Mouse (Mus musculus): Measurements from ENCODE around the gene 4930402H24Rik. TPM values are rescaled to one million over a fixed set of nuclear protein-coding genes. Genes with fewer than 3 reads are reported as not detected.

4930402H24Rik gene
- polyA plus RNA-seq, 1 experiment from 2014 or later: 28.2 TPM

DNA sequence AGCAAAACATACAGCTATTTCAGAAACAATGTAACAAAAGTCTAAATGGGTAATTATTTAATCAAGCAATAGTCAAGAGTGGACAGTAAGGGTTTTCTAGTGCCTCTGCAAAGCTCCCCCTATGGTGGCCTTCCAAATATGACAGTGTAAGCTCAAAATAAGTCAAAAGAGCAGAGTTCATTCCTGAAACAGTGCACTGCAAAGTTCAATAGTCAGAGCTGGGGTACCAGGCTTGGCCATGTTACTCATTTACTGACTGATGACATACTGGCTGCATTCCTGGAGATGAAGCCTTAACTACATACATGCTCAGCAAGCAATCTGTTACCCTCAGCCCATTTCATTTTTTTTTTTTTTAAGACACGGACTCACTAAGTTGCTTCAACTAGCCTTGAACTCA, 91.7 kb downstream of the 4930402H24Rik start:
- Histone ChIP-seq H3K36me3 (ENCODE audit: insufficient read depth) (peaks cover 49% of the 10 kb centered on the region), H3K27ac (ENCODE audit: low read depth) (no peak overlapping the region), H3K4me3 (ENCODE audit: low read depth, low read length) (no peak overlapping the region), H3K27me3 (ENCODE audit: insufficient read depth, low read length) (no peaks in the 10 kb centered on the region), H3K9ac (no peak overlapping the region), H3K4me2 (no peak overlapping the region), H3K9me3 (ENCODE audit: low read depth, low read length) (no peaks in the 10 kb centered on the region), H3K4me1 (ENCODE audit: insufficient read depth) (no peaks in the 10 kb centered on the region)
- TF ChIP-seq CTCF (IDR thresholded peaks at IDR 0.05; ENCODE audit: low read depth): no peak
- DNase-seq (no peak), ATAC-seq (ENCODE audit: insufficient read depth) (no peak)
- WGBS: 93% methylated on average over 1 of the region's 1 CpGs

DNA sequence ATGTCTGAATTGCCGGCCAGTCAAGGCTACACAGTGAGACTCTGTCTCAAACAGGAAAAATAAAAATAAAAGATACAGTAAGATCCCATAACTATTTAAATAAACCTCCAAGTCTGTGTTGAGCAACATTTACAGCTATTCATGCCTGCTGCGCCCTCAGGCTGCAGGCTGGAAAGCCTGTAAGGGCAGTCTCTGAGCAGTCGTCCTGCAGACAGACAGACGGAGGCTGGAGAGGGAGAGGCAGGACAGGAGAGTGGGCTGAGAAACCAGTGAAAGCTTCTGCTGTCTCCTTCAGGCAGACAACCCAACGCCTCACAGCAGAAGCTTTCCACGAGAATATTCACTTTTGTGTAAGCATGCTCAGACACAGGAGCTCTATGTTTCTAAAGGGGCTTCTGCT, 92.5 kb downstream of the 4930402H24Rik start:
- Histone ChIP-seq H3K4me1 (ENCODE audit: insufficient read depth) (no peaks in the 10 kb centered on the region), H3K36me3 (ENCODE audit: insufficient read depth) (peaks cover 49% of the 10 kb centered on the region), H3K27me3 (ENCODE audit: insufficient read depth, low read length) (no peaks in the 10 kb centered on the region), H3K9me3 (ENCODE audit: low read depth, low read length) (no peaks in the 10 kb centered on the region), H3K27ac (ENCODE audit: low read depth) (no peak overlapping the region), H3K4me2 (no peak overlapping the region), H3K9ac (no peak overlapping the region), H3K4me3 (ENCODE audit: low read depth, low read length) (no peak overlapping the region)
- 83% methylated on average over 6 of the region's 6 CpGs for WGBS
- ATAC-seq (ENCODE audit: insufficient read depth) (no peak), DNase-seq (no peak)
- no peak for TF ChIP-seq CTCF (IDR thresholded peaks at IDR 0.05; ENCODE audit: low read depth)

- peaks cover 54% of the 10 kb centered on the region for H3K36me3 ChIP-seq (ENCODE audit: insufficient read depth)
- no peaks in the 10 kb centered on the region for H3K4me1 ChIP-seq (ENCODE audit: insufficient read depth)
- no peak overlapping the region for H3K4me3 ChIP-seq (ENCODE audit: low read depth, low read length)
- DNase-seq (peak; percentile 49), ATAC-seq (ENCODE audit: insufficient read depth) (no peak)
- TF ChIP-seq CTCF (IDR thresholded peaks at IDR 0.05; ENCODE audit: low read depth): peak; percentile 25; the same call in 1 of the 2 replicates
- 88% methylated on average over 1 of the region's 1 CpGs for WGBS
- H3K27ac ChIP-seq (ENCODE audit: low read depth): no peak overlapping the region
- H3K27me3 ChIP-seq (ENCODE audit: insufficient read depth, low read length): no peaks in the 10 kb centered on the region
- H3K4me2 ChIP-seq: no peak overlapping the region
- H3K9ac ChIP-seq: no peak overlapping the region
- no peaks in the 10 kb centered on the region for H3K9me3 ChIP-seq (ENCODE audit: low read depth, low read length)
Measured at GRCm38 (mm10) chr2:130812487-130812886, 93.7 kb downstream of the 4930402H24Rik start.

- 88% methylated on average over 3 of the region's 3 CpGs for WGBS
- ATAC-seq (ENCODE audit: insufficient read depth) (no peak), DNase-seq (no peak)
- Histone ChIP-seq H3K27ac (ENCODE audit: low read depth) (no peak overlapping the region), H3K4me1 (ENCODE audit: insufficient read depth) (no peaks in the 10 kb centered on the region), H3K4me3 (ENCODE audit: low read depth, low read length) (no peak overlapping the region), H3K9me3 (ENCODE audit: low read depth, low read length) (no peaks in the 10 kb centered on the region), H3K4me2 (no peak overlapping the region), H3K27me3 (ENCODE audit: insufficient read depth, low read length) (no peaks in the 10 kb centered on the region), H3K9ac (no peak overlapping the region), H3K36me3 (ENCODE audit: insufficient read depth) (peaks cover 43% of the 10 kb centered on the region)
- TF ChIP-seq CTCF (IDR thresholded peaks at IDR 0.05; ENCODE audit: low read depth): no peak
Measured at GRCm38 (mm10) chr2:130805146-130805545, 101.1 kb downstream of the 4930402H24Rik start.

GRCm38 (mm10) chr2:130803706-130804105, 102.5 kb downstream of the 4930402H24Rik start:
- no peak overlapping the region for H3K9ac ChIP-seq
- H3K4me2 ChIP-seq: no peak overlapping the region
- no peaks in the 10 kb centered on the region for H3K27me3 ChIP-seq (ENCODE audit: insufficient read depth, low read length)
- H3K27ac ChIP-seq (ENCODE audit: low read depth): no peak overlapping the region
- H3K36me3 ChIP-seq (ENCODE audit: insufficient read depth): peaks cover 34% of the 10 kb centered on the region
- no peak for DNase-seq
- H3K9me3 ChIP-seq (ENCODE audit: low read depth, low read length): no peaks in the 10 kb centered on the region
- no peaks in the 10 kb centered on the region for H3K4me1 ChIP-seq (ENCODE audit: insufficient read depth)
- 69% methylated on average over 25 of the region's 25 CpGs for WGBS
- no peak for ATAC-seq (ENCODE audit: insufficient read depth)
- TF ChIP-seq CTCF (IDR thresholded peaks at IDR 0.05; ENCODE audit: low read depth): no peak
- no peak overlapping the region for H3K4me3 ChIP-seq (ENCODE audit: low read depth, low read length)

GRCm38 (mm10) chr2:130795731-130796130, 110.5 kb downstream of the 4930402H24Rik start:
- Histone ChIP-seq H3K9ac (no peak overlapping the region), H3K27me3 (ENCODE audit: insufficient read depth, low read length) (no peaks in the 10 kb centered on the region), H3K4me2 (no peak overlapping the region), H3K4me1 (ENCODE audit: insufficient read depth) (no peaks in the 10 kb centered on the region), H3K9me3 (ENCODE audit: low read depth, low read length) (no peaks in the 10 kb centered on the region), H3K36me3 (ENCODE audit: insufficient read depth) (peaks cover 12% of the 10 kb centered on the region; the same call in 1 of the 2 replicates), H3K27ac (ENCODE audit: low read depth) (no peak overlapping the region), H3K4me3 (ENCODE audit: low read depth, low read length) (no peak overlapping the region)
- 78% methylated on average over 8 of the region's 8 CpGs for WGBS
- DNase-seq (no peak), ATAC-seq (ENCODE audit: insufficient read depth) (no peak)
- no peak for TF ChIP-seq CTCF (IDR thresholded peaks at IDR 0.05; ENCODE audit: low read depth)

- no peaks in the 10 kb centered on the region for H3K4me1 ChIP-seq (ENCODE audit: insufficient read depth)
- no peak for ATAC-seq (ENCODE audit: insufficient read depth)
- no peak overlapping the region for H3K9ac ChIP-seq
- no peak for TF ChIP-seq CTCF (IDR thresholded peaks at IDR 0.05; ENCODE audit: low read depth)
- WGBS: 94% methylated on average over 7 of the region's 7 CpGs
- DNase-seq: no peak
- H3K36me3 ChIP-seq (ENCODE audit: insufficient read depth): peaks cover 20% of the 10 kb centered on the region
- no peak overlapping the region for H3K4me3 ChIP-seq (ENCODE audit: low read depth, low read length)
- H3K27ac ChIP-seq (ENCODE audit: low read depth): no peak overlapping the region
- H3K9me3 ChIP-seq (ENCODE audit: low read depth, low read length): no peaks in the 10 kb centered on the region
- no peaks in the 10 kb centered on the region for H3K27me3 ChIP-seq (ENCODE audit: insufficient read depth, low read length)
- H3K4me2 ChIP-seq: no peak overlapping the region
Measured at GRCm38 (mm10) chr2:130791722-130792121, 114.5 kb downstream of the 4930402H24Rik start.

- H3K9me3 ChIP-seq (ENCODE audit: low read depth, low read length): no peaks in the 10 kb centered on the region
- peaks cover 33% of the 10 kb centered on the region for H3K36me3 ChIP-seq (ENCODE audit: insufficient read depth)
- H3K4me1 ChIP-seq (ENCODE audit: insufficient read depth): no peaks in the 10 kb centered on the region
- no peak overlapping the region for H3K4me3 ChIP-seq (ENCODE audit: low read depth, low read length)
- H3K9ac ChIP-seq: no peak overlapping the region
- no peak for TF ChIP-seq CTCF (IDR thresholded peaks at IDR 0.05; ENCODE audit: low read depth)
- ATAC-seq (ENCODE audit: insufficient read depth): no peak
- WGBS: 85% methylated on average over 6 of the region's 6 CpGs
- DNase-seq: no peak
- H3K4me2 ChIP-seq: no peak overlapping the region
- no peaks in the 10 kb centered on the region for H3K27me3 ChIP-seq (ENCODE audit: insufficient read depth, low read length)
- H3K27ac ChIP-seq (ENCODE audit: low read depth): no peak overlapping the region
Measured at GRCm38 (mm10) chr2:130789642-130790041, 116.6 kb downstream of the 4930402H24Rik start.
